Mouse (Mus musculus) liver, adult 2 months (tissue): ENCODE data around the gene Ephb2.

Experiments used
- CTCF ChIP-seq: fragments of 200-500 bp; IDR thresholded peaks from 2 replicates; pipeline ENCODE4 v1.5.1; 2011; ENCODE audit warnings: low read depth, low read length, control low read depth
- POLR2A ChIP-seq: fragments of 200-500 bp; IDR thresholded peaks from 2 replicates; pipeline ENCODE4 v1.6.1; 2011; ENCODE audit warnings: low read length, control low read depth; ENCODE audit not compliant: insufficient read depth; ENCODE audit errors: extremely low read depth

DNA sequence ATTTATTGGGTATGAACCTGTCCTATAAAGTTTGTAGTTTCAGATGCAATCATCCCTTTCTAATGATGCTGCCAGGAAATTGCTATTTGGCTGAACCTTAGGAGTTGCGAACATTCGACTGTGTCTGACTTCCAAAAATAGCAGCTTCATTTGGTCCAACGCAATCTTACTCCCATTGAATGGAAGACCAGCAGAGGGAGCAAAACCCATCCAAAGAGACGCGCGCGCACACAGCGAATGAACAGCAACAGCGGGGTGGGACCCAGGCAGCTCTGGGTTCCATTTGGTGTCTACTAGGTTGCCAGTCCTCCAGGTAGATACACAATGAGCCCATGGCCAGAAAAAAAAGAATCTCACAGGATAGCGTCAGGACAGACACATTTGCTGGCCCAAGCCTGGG lies 168.0 kb downstream of the Ephb2 start:
- TF ChIP-seq POLR2A (no peak), CTCF (no peak)
